Mouse (Mus musculus) embryonic fibroblast, embryonic 13.5 days (primary cell): ENCODE measurements around the gene Tbc1d32.

Experiments
- CTCF ChIP-seq: IDR thresholded peaks from 2 replicates; pipeline ENCODE4 v1.5.1; 2011; ENCODE audit warnings: mild to moderate bottlenecking, control low read depth, low read length, moderate library complexity, borderline replicate concordance; ENCODE audit not compliant: insufficient read depth
- POLR2A ChIP-seq: IDR thresholded peaks from 2 replicates; pipeline ENCODE4 v1.6.1; 2011; ENCODE audit warnings: low read depth, mild to moderate bottlenecking, control low read depth, low read length, moderate library complexity

GRCm38 (mm10) chr10:56062746-56063145 is 165.7 kb downstream of the Tbc1d32 start:
- TF ChIP-seq POLR2A, result no peak
- TF ChIP-seq CTCF, result no peak
